Mouse (Mus musculus) embryo, embryonic 10.5 days (tissue): Measurements from ENCODE around the gene Abl1.

Source experiments
- DNase-seq: peaks from one replicate; pipeline ENCODE4 v3.0.0-alpha.2; 2015; ENCODE audit warnings: low spot score

Gene Abl1

GRCm38 (mm10) chr2:31689045-31689444 lies 869 bp downstream of the Abl1 start:
- peak; percentile 34 for DNase-seq

GRCm38 (mm10) chr2:31690063-31690462 lies 1.9 kb downstream of the Abl1 start:
- peak; percentile 35 for DNase-seq

GRCm38 (mm10) chr2:31698209-31698608 lies 10.0 kb downstream of the Abl1 start:
- no peak for DNase-seq

- peak; percentile 68 for DNase-seq
Observed at GRCm38 (mm10) chr2:31700545-31701446, 12.6 kb downstream of the Abl1 start.

- no peak for DNase-seq
Observed at GRCm38 (mm10) chr2:31703226-31703625, 15.1 kb downstream of the Abl1 start.

- no peak for DNase-seq
Observed at GRCm38 (mm10) chr2:31705914-31706313, 17.7 kb downstream of the Abl1 start.

GRCm38 (mm10) chr2:31706531-31706930 lies 18.4 kb downstream of the Abl1 start:
- DNase-seq = no peak

GRCm38 (mm10) chr2:31712716-31713115 lies 24.5 kb downstream of the Abl1 start:
- no peak for DNase-seq

GRCm38 (mm10) chr2:31713813-31714212 lies 25.6 kb downstream of the Abl1 start:
- no peak for DNase-seq

GRCm38 (mm10) chr2:31714780-31715179 lies 26.6 kb downstream of the Abl1 start:
- no peak for DNase-seq

- DNase-seq = no peak
Observed at GRCm38 (mm10) chr2:31715985-31716384, 27.8 kb downstream of the Abl1 start.

GRCm38 (mm10) chr2:31719202-31719880 lies 31.2 kb downstream of the Abl1 start:
- DNase-seq = no peak

GRCm38 (mm10) chr2:31719944-31720343 lies 31.8 kb downstream of the Abl1 start:
- DNase-seq = no peak

- DNase-seq = peak; percentile 46
Observed at GRCm38 (mm10) chr2:31720783-31721182, 32.6 kb downstream of the Abl1 start.

- DNase-seq = no peak
Observed at GRCm38 (mm10) chr2:31724730-31725490, 36.7 kb downstream of the Abl1 start.

GRCm38 (mm10) chr2:31727576-31728277 lies 39.6 kb downstream of the Abl1 start:
- DNase-seq = no peak

GRCm38 (mm10) chr2:31730640-31731039 lies 42.5 kb downstream of the Abl1 start:
- DNase-seq = no peak

- DNase-seq = no peak
Observed at GRCm38 (mm10) chr2:31732497-31732896, 44.3 kb downstream of the Abl1 start.

GRCm38 (mm10) chr2:31733558-31733957 lies 45.4 kb downstream of the Abl1 start:
- DNase-seq = no peak

- no peak for DNase-seq
Observed at GRCm38 (mm10) chr2:31739041-31739440, 50.9 kb downstream of the Abl1 start.

GRCm38 (mm10) chr2:31741728-31742127 lies 53.6 kb downstream of the Abl1 start:
- DNase-seq = no peak

GRCm38 (mm10) chr2:31742134-31742533 lies 54.0 kb downstream of the Abl1 start:
- DNase-seq = peak; percentile 55
